Mouse (Mus musculus): ENCODE measurements at regions not wholly inside any gene's neighbourhood (a gene's known extent, or its start where the extent isn't known, plus 50 kb on each side); places are given as distances from the start of the nearest gene placed in this dataset.

DNA sequence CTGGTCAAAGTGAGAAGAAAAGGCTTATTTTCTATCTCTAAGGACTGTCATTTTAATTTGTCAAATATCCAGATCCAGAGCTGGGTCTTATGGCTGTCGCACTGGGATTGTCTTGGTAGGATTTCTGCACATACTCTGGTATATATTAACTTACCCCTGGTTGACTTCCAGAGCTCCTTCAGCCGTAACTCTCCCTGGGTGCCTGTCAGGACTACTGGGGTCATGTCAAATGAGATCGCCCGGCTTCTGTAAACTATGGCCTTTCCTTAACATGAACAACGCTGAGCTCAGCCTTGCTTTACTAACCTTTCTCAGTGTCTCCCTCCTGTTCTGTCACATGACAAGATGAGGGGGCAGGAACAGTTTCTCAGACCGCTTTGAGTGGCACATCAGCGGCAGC lies 88.1 kb downstream of the Lrrc30 start:
- no peak overlapping the region for H3K4me3 ChIP-seq (replicated peaks)
- TF ChIP-seq TAL1 (IDR thresholded peaks at IDR 0.05; ENCODE audit: low read length) (no peak), GATA1 (IDR thresholded peaks at IDR 0.05; ENCODE audit: low read length) (no peak)
- H3K36me3 ChIP-seq (ENCODE audit: control insufficient read depth) = no peaks in the 10 kb centered on the region
- H3K27me3 ChIP-seq (ENCODE audit: control insufficient read depth) = no peaks in the 10 kb centered on the region; the same call in 1 of the 2 replicates
- H3K9me3 ChIP-seq (ENCODE audit: control insufficient read depth, low read length) = peaks cover 48% of the 10 kb centered on the region
- H3K4me1 ChIP-seq (ENCODE audit: control insufficient read depth) = no peaks in the 10 kb centered on the region

GRCm38 (mm10) chr17:67532331-67532730 lies 100.2 kb downstream of the Lrrc30 start:
- H3K27me3 ChIP-seq (ENCODE audit: control insufficient read depth) = no peaks in the 10 kb centered on the region
- H3K9me3 ChIP-seq (ENCODE audit: control insufficient read depth, low read length) = peaks cover 13% of the 10 kb centered on the region; the same call in 1 of the 2 replicates
- H3K4me3 ChIP-seq (replicated peaks) = no peak overlapping the region
- TF ChIP-seq TAL1 (IDR thresholded peaks at IDR 0.05; ENCODE audit: low read length) (no peak), GATA1 (IDR thresholded peaks at IDR 0.05; ENCODE audit: low read length) (no peak)
- H3K4me1 ChIP-seq (ENCODE audit: control insufficient read depth) = no peaks in the 10 kb centered on the region
- no peaks in the 10 kb centered on the region for H3K36me3 ChIP-seq (ENCODE audit: control insufficient read depth)

DNA sequence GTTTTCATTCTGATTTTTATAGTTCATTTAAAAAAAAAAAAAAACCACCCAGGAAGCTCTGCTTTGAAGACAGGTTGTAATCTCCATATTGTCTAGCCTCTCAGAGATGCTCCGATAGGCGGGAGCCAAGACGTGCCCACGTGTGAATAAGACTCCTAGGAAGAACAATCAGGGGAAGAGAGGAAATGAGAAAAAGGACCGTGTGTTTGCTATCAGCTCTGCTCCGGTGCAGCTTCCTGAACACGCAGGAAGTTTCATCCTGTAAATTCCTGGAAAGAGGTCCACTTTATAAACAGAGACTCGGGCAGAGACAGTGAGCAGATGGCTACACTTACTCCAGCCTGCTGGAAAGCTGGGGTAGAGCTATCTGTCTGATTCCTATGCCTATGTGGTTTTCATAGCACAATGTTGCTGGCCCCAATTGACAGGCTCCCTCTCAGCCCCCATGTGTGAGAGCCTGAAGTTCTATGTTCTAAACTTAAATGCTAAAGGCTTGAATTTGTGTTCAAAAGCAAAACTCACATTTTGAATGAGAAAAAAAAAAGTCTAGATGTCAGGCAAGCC lies 111.6 kb downstream of the Lrrc30 start:
- no peaks in the 10 kb centered on the region for H3K36me3 ChIP-seq (ENCODE audit: control insufficient read depth)
- no peak overlapping the region for H3K4me3 ChIP-seq (replicated peaks)
- H3K27me3 ChIP-seq (ENCODE audit: control insufficient read depth) = no peaks in the 10 kb centered on the region
- H3K4me1 ChIP-seq (ENCODE audit: control insufficient read depth) = no peaks in the 10 kb centered on the region
- H3K9me3 ChIP-seq (ENCODE audit: control insufficient read depth, low read length) = peaks cover 7% of the 10 kb centered on the region
- TF ChIP-seq GATA1 (IDR thresholded peaks at IDR 0.05; ENCODE audit: low read length) (no peak), TAL1 (IDR thresholded peaks at IDR 0.05; ENCODE audit: low read length) (no peak)

DNA sequence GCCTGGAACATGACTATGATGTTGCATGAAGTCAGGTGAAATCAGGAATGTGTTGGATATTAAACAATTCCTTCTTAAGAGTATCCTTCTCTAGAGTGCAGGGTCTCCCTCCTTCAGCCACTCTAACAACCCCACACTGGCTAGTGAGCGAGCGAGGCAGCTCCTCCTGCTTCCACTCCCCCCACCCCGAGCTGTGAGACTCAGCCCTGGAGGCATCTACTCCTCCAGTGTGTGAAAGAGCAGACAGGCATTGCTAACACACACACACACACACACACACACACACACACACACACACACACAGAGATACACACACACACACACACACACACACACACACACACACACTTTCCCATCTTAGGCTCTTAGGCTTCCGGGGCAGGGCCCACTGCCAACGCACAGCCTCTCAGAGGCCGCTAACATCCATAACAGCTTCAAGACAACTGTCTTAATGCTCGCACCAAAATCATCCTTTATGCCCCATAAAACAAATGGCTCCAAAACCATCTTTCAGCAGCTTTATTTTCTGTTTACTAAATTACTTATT lies 116.8 kb downstream of the Lrrc30 start:
- H3K9me3 ChIP-seq (ENCODE audit: control insufficient read depth, low read length) = no peaks in the 10 kb centered on the region

GRCm38 (mm10) chr17:67514387-67515241 lies 117.9 kb downstream of the Lrrc30 start:
- Histone ChIP-seq H3K9me3 (ENCODE audit: control insufficient read depth, low read length) (no peaks in the 10 kb centered on the region), H3K36me3 (ENCODE audit: control insufficient read depth) (no peaks in the 10 kb centered on the region), H3K4me1 (ENCODE audit: control insufficient read depth) (no peaks in the 10 kb centered on the region), H3K4me3 (replicated peaks) (no peak overlapping the region), H3K27me3 (ENCODE audit: control insufficient read depth) (no peaks in the 10 kb centered on the region)
- TF ChIP-seq TAL1 (IDR thresholded peaks at IDR 0.05; ENCODE audit: low read length) (no peak), GATA1 (IDR thresholded peaks at IDR 0.05; ENCODE audit: low read length) (no peak)

More for the DNA sequence above, 116.8 kb downstream of the Lrrc30 start:
- no peaks in the 10 kb centered on the region for H3K27me3 ChIP-seq (ENCODE audit: control insufficient read depth)
- TF ChIP-seq TAL1 (IDR thresholded peaks at IDR 0.05; ENCODE audit: low read length) = no peak
- no peak for TF ChIP-seq GATA1 (IDR thresholded peaks at IDR 0.05; ENCODE audit: low read length)
- H3K36me3 ChIP-seq (ENCODE audit: control insufficient read depth) = no peaks in the 10 kb centered on the region
- H3K4me1 ChIP-seq (ENCODE audit: control insufficient read depth) = no peaks in the 10 kb centered on the region
- no peak overlapping the region for H3K4me3 ChIP-seq (replicated peaks)

DNA sequence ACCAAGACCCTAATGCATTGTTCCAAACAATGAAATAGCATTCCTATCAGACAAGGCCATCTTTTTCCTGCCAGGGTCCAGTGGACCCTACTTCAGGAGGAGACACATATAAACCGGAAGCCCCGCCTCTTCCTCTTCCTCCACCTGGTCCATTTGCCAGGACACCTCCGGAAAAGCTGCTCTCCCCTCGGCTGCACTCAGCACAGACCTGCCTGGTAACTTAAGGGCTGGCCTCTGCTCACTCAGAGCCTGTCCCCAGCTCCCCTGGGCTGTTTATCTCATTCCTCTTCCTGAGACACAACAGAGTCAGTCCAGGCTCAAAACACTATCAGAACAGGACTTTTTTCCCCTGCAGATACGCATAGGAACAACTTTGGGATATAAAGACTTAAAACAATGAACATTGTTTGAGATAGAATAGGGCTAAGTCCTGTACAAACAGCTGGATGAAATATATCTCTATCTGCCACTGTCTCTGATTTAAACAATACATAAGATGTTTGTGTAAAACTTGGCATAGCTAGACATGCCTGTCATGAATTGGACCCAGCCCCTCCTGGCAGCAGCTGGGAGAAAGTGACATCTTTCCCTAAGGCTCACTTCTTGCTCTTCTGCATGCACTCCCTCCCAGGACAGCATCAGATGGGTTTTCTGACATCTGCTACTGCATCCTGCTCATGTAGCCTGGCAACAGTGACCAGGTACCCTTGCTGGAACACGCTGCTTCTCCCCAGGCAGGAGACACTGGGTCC lies 119.6 kb downstream of the Lrrc30 start:
- H3K27me3 ChIP-seq (ENCODE audit: control insufficient read depth) = no peaks in the 10 kb centered on the region
- no peaks in the 10 kb centered on the region for H3K36me3 ChIP-seq (ENCODE audit: control insufficient read depth)
- TF ChIP-seq GATA1 (IDR thresholded peaks at IDR 0.05; ENCODE audit: low read length) (no peak), TAL1 (IDR thresholded peaks at IDR 0.05; ENCODE audit: low read length) (no peak)
- no peaks in the 10 kb centered on the region; the same call in 1 of the 2 replicates for H3K9me3 ChIP-seq (ENCODE audit: control insufficient read depth, low read length)
- H3K4me3 ChIP-seq (replicated peaks) = no peak overlapping the region
- no peaks in the 10 kb centered on the region for H3K4me1 ChIP-seq (ENCODE audit: control insufficient read depth)

GRCm38 (mm10) chr17:67512008-67512407 lies 120.5 kb downstream of the Lrrc30 start:
- TF ChIP-seq TAL1 (IDR thresholded peaks at IDR 0.05; ENCODE audit: low read length) (no peak), GATA1 (IDR thresholded peaks at IDR 0.05; ENCODE audit: low read length) (no peak)
- H3K9me3 ChIP-seq (ENCODE audit: control insufficient read depth, low read length) = no peaks in the 10 kb centered on the region; the same call in 1 of the 2 replicates
- H3K4me1 ChIP-seq (ENCODE audit: control insufficient read depth) = no peaks in the 10 kb centered on the region
- no peak overlapping the region for H3K4me3 ChIP-seq (replicated peaks)
- H3K27me3 ChIP-seq (ENCODE audit: control insufficient read depth) = no peaks in the 10 kb centered on the region
- no peaks in the 10 kb centered on the region for H3K36me3 ChIP-seq (ENCODE audit: control insufficient read depth)

DNA sequence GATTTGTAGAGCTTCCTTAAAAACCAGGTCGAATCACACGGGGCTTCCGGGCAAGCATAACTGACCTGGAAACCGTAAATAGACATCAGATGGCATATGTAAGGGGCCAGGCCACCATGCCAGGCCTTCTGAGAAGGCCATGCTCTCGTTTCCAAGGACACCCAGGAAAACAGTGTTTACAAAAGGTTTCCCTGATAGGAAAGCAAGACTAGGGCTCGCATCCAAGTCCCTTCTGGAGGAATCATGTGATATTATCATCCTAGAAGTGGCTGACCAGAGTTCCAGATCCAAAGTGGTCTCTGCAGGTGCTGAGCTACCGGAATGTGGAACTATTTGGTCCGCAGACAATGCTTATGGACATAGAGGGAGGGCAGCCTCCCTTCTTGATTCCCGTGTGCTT lies 122.6 kb downstream of the Lrrc30 start:
- no peak overlapping the region for H3K4me3 ChIP-seq (replicated peaks)
- no peaks in the 10 kb centered on the region for H3K4me1 ChIP-seq (ENCODE audit: control insufficient read depth)
- no peaks in the 10 kb centered on the region for H3K27me3 ChIP-seq (ENCODE audit: control insufficient read depth)
- H3K36me3 ChIP-seq (ENCODE audit: control insufficient read depth) = no peaks in the 10 kb centered on the region
- TF ChIP-seq GATA1 (IDR thresholded peaks at IDR 0.05; ENCODE audit: low read length) (no peak), TAL1 (IDR thresholded peaks at IDR 0.05; ENCODE audit: low read length) (no peak)
- no peaks in the 10 kb centered on the region; the same call in 1 of the 2 replicates for H3K9me3 ChIP-seq (ENCODE audit: control insufficient read depth, low read length)

Data from erythroblast, embryonic 14.5 days (primary cell).